9 mouse cellular contexts compared by ENCODE assay signal in the genomic region with DNA sequence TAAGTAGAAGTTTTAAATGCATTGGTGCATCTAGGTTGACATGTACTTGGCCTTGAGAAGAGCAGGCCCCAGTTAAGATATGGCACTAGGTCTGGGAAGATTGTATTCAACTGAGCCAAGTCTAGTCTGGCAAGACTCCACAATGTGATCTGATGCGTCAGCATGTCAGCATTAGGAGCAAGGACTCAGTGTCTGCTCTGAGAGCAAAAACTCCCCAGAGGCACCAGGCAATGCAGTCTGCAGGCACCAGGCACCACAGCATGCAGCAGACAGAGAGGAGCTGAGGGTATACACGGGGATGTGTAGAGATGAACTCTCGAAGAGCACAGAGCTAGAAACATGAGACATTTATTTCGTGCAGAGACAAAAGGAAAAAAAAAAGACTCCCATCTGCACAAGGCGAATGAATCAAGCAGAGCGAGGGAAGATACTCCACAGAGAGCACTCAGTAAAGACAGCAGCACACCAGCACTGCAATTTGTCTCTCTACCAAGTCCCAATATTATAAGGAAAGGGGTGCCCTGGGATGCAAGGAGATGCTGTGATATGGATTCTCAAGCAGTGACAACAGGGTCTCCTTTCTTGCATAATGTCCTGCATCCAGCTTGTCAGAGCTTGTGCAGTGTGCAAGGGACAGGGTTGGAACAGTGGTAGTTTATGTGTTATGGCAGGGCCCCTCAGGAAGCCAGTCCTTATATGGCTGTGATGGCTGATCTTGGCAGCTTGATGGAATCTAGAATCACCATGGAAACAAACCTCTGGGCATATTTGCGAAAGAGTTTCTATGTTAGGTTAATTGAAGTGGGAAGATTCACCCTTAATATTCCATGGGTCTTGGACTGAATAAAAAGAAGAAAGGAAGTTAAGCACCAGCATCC. TPM values are rescaled to one million over a fixed set of nuclear protein-coding genes. Genes with fewer than 3 reads are reported as not detected.
A peak's percentile ranks its signal among the peaks of the same experiment; 100 is the strongest.
DNase-seq lines count a peak whose midpoint lies in the region; ATAC-seq lines count a peak whose summit lies in the region.
"Had no signal": no experiment of that assay in that cellular context is flagged by ENCODE, and none has a peak within 500 bp of the region (broad histone marks: within the 10 kb centered on the region; RNA-seq: fewer than 3 reads in every experiment).

No protein-coding gene starts in this region.

- DNase-seq in cerebellum, adult 18-20 months: peak; percentile 5 to 20
- peak; percentile 3 to 5 for DNase-seq in left cerebral cortex, postnatal 14 days (ENCODE audit: low spot score in 2 of 2)
- DNase-seq in left cerebral cortex, adult 11 months (ENCODE audit: low spot score): no peak
- peak; percentile 65 for DNase-seq in brain, adult 2 months (ENCODE audit: low read depth, low spot score)
- peak; percentile 21 for DNase-seq in kidney, postnatal 14 days
- no peak for DNase-seq in spleen, adult 12 weeks (ENCODE audit: low spot score)
- no peak for DNase-seq in thymus, postnatal 10 days (ENCODE audit: low spot score in 2 of 2)

- ATAC-seq in cerebellum, adult (ENCODE audit: insufficient number of reproducible peaks, low FRiP score, low TSS enrichment): no peak
- ATAC-seq: forebrain, embryonic 13.5 days had no signal

- intact Hi-C loops in left cerebral cortex, postnatal 14 days (cut with DNase I): no loop called here

RNA-seq across cellular contexts. Expression of a gene that starts 22.7 kb away (rescaled TPM):
- 10 to 100 TPM; 50.2 to 51.0 TPM for total RNA-seq in left cerebral cortex, postnatal 14 days (2021)

Comparison
In these comparisons a context has a peak if more than half of its experiments do, and no peak if none do; other contexts are left out.
1. DNase-seq: peak in cerebellum, adult 18-20 months (2 of 2), left cerebral cortex, postnatal 14 days (2 of 2), brain, adult 2 months (single experiment) and kidney, postnatal 14 days (single experiment); none in left cerebral cortex, adult 11 months (single experiment), spleen, adult 12 weeks (single experiment) and thymus, postnatal 10 days (0 of 2).